Mouse (Mus musculus) T-cell, adult 66 days (primary cell): ENCODE results near the gene Hexdc. TPM values are rescaled to one million over a fixed set of nuclear protein-coding genes. Genes with fewer than 3 reads are reported as not detected.

Experiments used
- total RNA-seq, 2 experiments: library from RNA; stranded (reverse); gene quantifications; 3 replicates in 1 of 2; 4 replicates in 1 of 2; pipeline ENCODE4 v1.2.4; 2023

Gene Hexdc
- total RNA-seq: 1 to 10 TPM; 7.4 to 8.7 TPM

GRCm38 (mm10) chr11:121204161-121205006, at the start of gene Hexdc, which contains the start of gene Ogfod3:
Hexdc (plus strand) TSS chr11:121204433.
Ogfod3 (minus strand) TSS chr11:121204711.

GRCm38 (mm10) chr11:121159971-121160370, 44.3 kb upstream of the Hexdc start, which contains the start of gene Uts2r:
Uts2r (plus strand) TSS chr11:121160271.

GRCm38 (mm10) chr11:121229018-121229439, 24.8 kb downstream of the Hexdc start, which contains the start of gene Cybc1:
Cybc1 (minus strand) TSS chr11:121229322.

GRCm38 (mm10) chr11:121236564-121237344, 32.5 kb downstream of the Hexdc start, which contains the start of gene Narf:
Narf (plus strand) TSS chr11:121237253.

GRCm38 (mm10) chr11:121259160-121260100, 55.2 kb downstream of the Hexdc start, which contains the start of gene Foxk2:
Foxk2 (plus strand) TSS chr11:121259990.

Other genes starting within 250 kb of the Hexdc start
- gene Csnk1d, start 213.1 kb upstream of the Hexdc start, total RNA-seq: 100 to 1,000 TPM; 162 to 175 TPM
- 100 to 1,000 TPM; 175 to 207 TPM for gene Cd7, start 165.0 kb upstream of the Hexdc start, total RNA-seq
- gene Sectm1b, start 140.9 kb upstream of the Hexdc start, total RNA-seq: not detected
- gene Sectm1a, start 123.2 kb upstream of the Hexdc start, total RNA-seq: not detected
- not detected for gene Tex19.2, start 85.8 kb upstream of the Hexdc start, total RNA-seq
- gene Tex19.1, start 58.3 kb upstream of the Hexdc start, total RNA-seq: not detected
- gene Uts2r, start 44.2 kb upstream of the Hexdc start, total RNA-seq: not detected
- gene Ogfod3, start 278 bp downstream of the Hexdc start, total RNA-seq: 1 to 10 TPM; 3.6 to 4.4 TPM
- 10 to 100 TPM; 43.4 to 58.8 TPM for gene Cybc1, start 24.9 kb downstream of the Hexdc start, total RNA-seq
- gene Narf, start 32.8 kb downstream of the Hexdc start, total RNA-seq: 10 to 100 TPM; 28.8 to 29.9 TPM
- gene Foxk2, start 55.6 kb downstream of the Hexdc start, total RNA-seq: 10 to 100 TPM; 43.3 to 48.7 TPM
- 10 to 100 TPM; 61.2 to 70.1 TPM for gene Wdr45b, start 150.0 kb downstream of the Hexdc start, total RNA-seq
- not detected for gene Rab40b, start 183.8 kb downstream of the Hexdc start, total RNA-seq
- gene Fn3krp, start 217.0 kb downstream of the Hexdc start, total RNA-seq: 1 to 10 TPM; 6.0 to 8.5 TPM
- under 1 TPM; 0.18 to 0.26 TPM for gene Fn3k, start 230.5 kb downstream of the Hexdc start, total RNA-seq
- 10 to 100 TPM; 36.6 to 39.7 TPM for gene Tbcd, start 247.5 kb downstream of the Hexdc start, total RNA-seq